Mouse (Mus musculus): ENCODE data around the gene Hadha. TPM values are rescaled to one million over a fixed set of nuclear protein-coding genes. Genes with fewer than 3 reads are reported as not detected.

Gene Hadha
- polyA plus RNA-seq, 1 experiment from 2014 or later, result 213 TPM

- Histone ChIP-seq H3K36me3 (ENCODE audit: control insufficient read depth, insufficient read depth, low read length) (peaks cover 32% of the 10 kb centered on the region), H3K4me1 (replicated peaks; ENCODE audit: control insufficient read depth, insufficient read depth) (no peaks in the 10 kb centered on the region), H3K27ac (replicated peaks) (no peak overlapping the region), H3K4me2 (replicated peaks; ENCODE audit: low read depth) (no peak overlapping the region), H3K27me3 (ENCODE audit: control insufficient read depth, insufficient read depth, low read length) (no peaks in the 10 kb centered on the region), H3K9ac (ENCODE audit: low read length) (no peak overlapping the region), H3K4me3 (ENCODE audit: low read depth, low read length) (no peak overlapping the region), H3K9me3 (ENCODE audit: control insufficient read depth, low read length) (no peaks in the 10 kb centered on the region)
- ATAC-seq (ENCODE audit: low FRiP score, low TSS enrichment) (no peak), DNase-seq (ENCODE audit: low spot score) (no peak)
- TF ChIP-seq EP300 (optimal IDR thresholded peaks at IDR 0.05) (no peak), CTCF (IDR thresholded peaks at IDR 0.05; ENCODE audit: low read depth) (no peak)
- 85% methylated on average over 4 of the region's 4 CpGs for WGBS
These were observed 23.7 kb downstream of the Hadha start for GRCm38 (mm10) chr5:30131246-30131645.

GRCm38 (mm10) chr5:30128680-30129079, 26.3 kb downstream of the Hadha start:
- 94% methylated on average over 6 of the region's 6 CpGs for WGBS

GRCm38 (mm10) chr5:30127921-30128597, 26.9 kb downstream of the Hadha start:
- no peaks in the 10 kb centered on the region for H3K9me3 ChIP-seq (ENCODE audit: control insufficient read depth, low read length)
- H3K36me3 ChIP-seq (ENCODE audit: control insufficient read depth, insufficient read depth, low read length), result peaks cover 38% of the 10 kb centered on the region
- no peak overlapping the region for H3K9ac ChIP-seq (ENCODE audit: low read length)
- DNase-seq (ENCODE audit: low spot score), result no peak
- H3K4me3 ChIP-seq (ENCODE audit: low read depth, low read length), result no peak overlapping the region
- no peak for ATAC-seq (ENCODE audit: low FRiP score, low TSS enrichment)
- no peaks in the 10 kb centered on the region for H3K4me1 ChIP-seq (replicated peaks; ENCODE audit: control insufficient read depth, insufficient read depth)
- no peaks in the 10 kb centered on the region for H3K27me3 ChIP-seq (ENCODE audit: control insufficient read depth, insufficient read depth, low read length)
- no peak overlapping the region for H3K27ac ChIP-seq (replicated peaks)
- H3K4me2 ChIP-seq (replicated peaks; ENCODE audit: low read depth), result no peak overlapping the region
- WGBS, result 88% methylated on average over 13 of the region's 13 CpGs
- no peak for TF ChIP-seq EP300 (optimal IDR thresholded peaks at IDR 0.05)
- no peak for TF ChIP-seq CTCF (IDR thresholded peaks at IDR 0.05; ENCODE audit: low read depth)

More at GRCm38 (mm10) chr5:30128680-30129079, 26.3 kb downstream of the Hadha start:
- Histone ChIP-seq H3K4me1 (replicated peaks; ENCODE audit: control insufficient read depth, insufficient read depth) (no peaks in the 10 kb centered on the region), H3K27me3 (ENCODE audit: control insufficient read depth, insufficient read depth, low read length) (no peaks in the 10 kb centered on the region), H3K9ac (ENCODE audit: low read length) (no peak overlapping the region), H3K36me3 (ENCODE audit: control insufficient read depth, insufficient read depth, low read length) (peaks cover 35% of the 10 kb centered on the region), H3K4me3 (ENCODE audit: low read depth, low read length) (no peak overlapping the region), H3K27ac (replicated peaks) (no peak overlapping the region), H3K4me2 (replicated peaks; ENCODE audit: low read depth) (no peak overlapping the region), H3K9me3 (ENCODE audit: control insufficient read depth, low read length) (no peaks in the 10 kb centered on the region)
- DNase-seq (ENCODE audit: low spot score) (no peak), ATAC-seq (ENCODE audit: low FRiP score, low TSS enrichment) (no peak)
- TF ChIP-seq CTCF (IDR thresholded peaks at IDR 0.05; ENCODE audit: low read depth), result no peak

GRCm38 (mm10) chr5:30126756-30127155, 28.2 kb downstream of the Hadha start:
- Histone ChIP-seq H3K27ac (replicated peaks) (no peak overlapping the region), H3K4me1 (replicated peaks; ENCODE audit: control insufficient read depth, insufficient read depth) (no peaks in the 10 kb centered on the region), H3K36me3 (ENCODE audit: control insufficient read depth, insufficient read depth, low read length) (peaks cover 41% of the 10 kb centered on the region), H3K4me2 (replicated peaks; ENCODE audit: low read depth) (no peak overlapping the region), H3K27me3 (ENCODE audit: control insufficient read depth, insufficient read depth, low read length) (no peaks in the 10 kb centered on the region), H3K9ac (ENCODE audit: low read length) (no peak overlapping the region), H3K9me3 (ENCODE audit: control insufficient read depth, low read length) (no peaks in the 10 kb centered on the region), H3K4me3 (ENCODE audit: low read depth, low read length) (no peak overlapping the region)
- TF ChIP-seq CTCF (IDR thresholded peaks at IDR 0.05; ENCODE audit: low read depth), result no peak
- TF ChIP-seq EP300 (optimal IDR thresholded peaks at IDR 0.05), result no peak
- DNase-seq (ENCODE audit: low spot score) (no peak), ATAC-seq (ENCODE audit: low FRiP score, low TSS enrichment) (peak; percentile 59)
- 87% methylated on average over 7 of the region's 7 CpGs for WGBS

GRCm38 (mm10) chr5:30125587-30125986, 29.4 kb downstream of the Hadha start:
- Histone ChIP-seq H3K9ac (ENCODE audit: low read length) (no peak overlapping the region), H3K4me1 (replicated peaks; ENCODE audit: control insufficient read depth, insufficient read depth) (no peaks in the 10 kb centered on the region), H3K4me3 (ENCODE audit: low read depth, low read length) (no peak overlapping the region), H3K9me3 (ENCODE audit: control insufficient read depth, low read length) (no peaks in the 10 kb centered on the region), H3K27ac (replicated peaks) (no peak overlapping the region), H3K36me3 (ENCODE audit: control insufficient read depth, insufficient read depth, low read length) (peaks cover 49% of the 10 kb centered on the region), H3K27me3 (ENCODE audit: control insufficient read depth, insufficient read depth, low read length) (no peaks in the 10 kb centered on the region), H3K4me2 (replicated peaks; ENCODE audit: low read depth) (no peak overlapping the region)
- TF ChIP-seq CTCF (IDR thresholded peaks at IDR 0.05; ENCODE audit: low read depth) (peak; percentile 81), EP300 (optimal IDR thresholded peaks at IDR 0.05) (no peak)
- no peak for DNase-seq (ENCODE audit: low spot score)
- ATAC-seq (ENCODE audit: low FRiP score, low TSS enrichment), result peak; percentile 51; the same call in 1 of the 2 replicates
- 49% methylated on average over 5 of the region's 5 CpGs for WGBS

GRCm38 (mm10) chr5:30122481-30122880, 32.5 kb downstream of the Hadha start:
- H3K4me1 ChIP-seq (replicated peaks; ENCODE audit: control insufficient read depth, insufficient read depth), result no peaks in the 10 kb centered on the region
- TF ChIP-seq EP300 (optimal IDR thresholded peaks at IDR 0.05) (no peak), CTCF (IDR thresholded peaks at IDR 0.05; ENCODE audit: low read depth) (no peak)
- no peak overlapping the region for H3K27ac ChIP-seq (replicated peaks)
- no peak overlapping the region for H3K4me3 ChIP-seq (ENCODE audit: low read depth, low read length)
- no peak overlapping the region for H3K4me2 ChIP-seq (replicated peaks; ENCODE audit: low read depth)
- DNase-seq (ENCODE audit: low spot score), result no peak
- no peaks in the 10 kb centered on the region for H3K9me3 ChIP-seq (ENCODE audit: control insufficient read depth, low read length)
- H3K27me3 ChIP-seq (ENCODE audit: control insufficient read depth, insufficient read depth, low read length), result no peaks in the 10 kb centered on the region
- no peak overlapping the region for H3K9ac ChIP-seq (ENCODE audit: low read length)
- 95% methylated on average over 6 of the region's 6 CpGs for WGBS
- peaks cover 45% of the 10 kb centered on the region for H3K36me3 ChIP-seq (ENCODE audit: control insufficient read depth, insufficient read depth, low read length)
- ATAC-seq (ENCODE audit: low FRiP score, low TSS enrichment), result no peak
